Mouse (Mus musculus): ENCODE data around the gene Csf2. TPM values are rescaled to one million over a fixed set of nuclear protein-coding genes. Genes with fewer than 3 reads are reported as not detected.
A peak's percentile ranks its signal among the peaks of the same experiment; 100 is the strongest.

The Csf2 gene
- total RNA-seq, 1 experiment: not detected

GRCm38 (mm10) chr11:54256624-54257376 lies 7.3 kb upstream of the Csf2 start:
- Histone ChIP-seq H3K27ac (ENCODE audit: insufficient read depth, low read depth, low read length, poor library complexity, severe bottlenecking) (no peak overlapping the region), H3K4me1 (ENCODE audit: control insufficient read depth in 2 of 2, insufficient read depth in 2 of 2, low read length in 2 of 2, poor library complexity in 1 of 2) (peaks cover 0 to 5% of the 10 kb centered on the region in 2 experiments; a peak in 1 of 4 replicates), H3K36me3 (ENCODE audit: control insufficient read depth, insufficient read depth, low read length, poor library complexity, severe bottlenecking) (no peaks in the 10 kb centered on the region), H3K9me3 (ENCODE audit: control insufficient read depth, insufficient read depth, low read depth, low read length) (no peaks in the 10 kb centered on the region), H3K9ac (ENCODE audit: insufficient read depth, low read depth, low read length, poor library complexity, severe bottlenecking) (no peak overlapping the region), H3K4me3 (ENCODE audit: insufficient read depth in 1 of 2, low read depth in 1 of 2, low read length in 2 of 2, poor library complexity in 1 of 2, severe bottlenecking in 1 of 2) (no peak overlapping the region)
- in situ Hi-C loops (cut with MboI; ENCODE audit: low sequenced_read_pairs in 2 of 2, unreplicated experiment in 2 of 2): no loop called here
- DNase-seq (ENCODE audit: low read depth, low spot score): peak; percentile 51
- TF ChIP-seq CHD2 (IDR thresholded peaks at IDR 0.05; ENCODE audit: low read depth, low read length) (no peak), ZC3H11A (IDR thresholded peaks at IDR 0.05; ENCODE audit: borderline replicate concordance, low read depth, low read length) (peak; percentile 79)

GRCm38 (mm10) chr11:54254114-54254513 lies 4.6 kb upstream of the Csf2 start:
- Histone ChIP-seq H3K27ac (ENCODE audit: insufficient read depth, low read depth, low read length, poor library complexity, severe bottlenecking) (no peak overlapping the region), H3K36me3 (ENCODE audit: control insufficient read depth, insufficient read depth, low read length, poor library complexity, severe bottlenecking) (no peaks in the 10 kb centered on the region), H3K4me3 (ENCODE audit: insufficient read depth in 1 of 2, low read depth in 1 of 2, low read length in 2 of 2, poor library complexity in 1 of 2, severe bottlenecking in 1 of 2) (no peak overlapping the region), H3K4me1 (ENCODE audit: control insufficient read depth in 2 of 2, insufficient read depth in 2 of 2, low read length in 2 of 2, poor library complexity in 1 of 2) (peaks cover 0 to 5% of the 10 kb centered on the region in 2 experiments; a peak in 1 of 4 replicates), H3K9me3 (ENCODE audit: control insufficient read depth, insufficient read depth, low read depth, low read length) (no peaks in the 10 kb centered on the region), H3K9ac (ENCODE audit: insufficient read depth, low read depth, low read length, poor library complexity, severe bottlenecking) (no peak overlapping the region)
- DNase-seq (ENCODE audit: low read depth, low spot score): no peak
- in situ Hi-C loops (cut with MboI; ENCODE audit: low sequenced_read_pairs in 2 of 2, unreplicated experiment in 2 of 2): no loop called here
- no peak for TF ChIP-seq MAFK (IDR thresholded peaks at IDR 0.05; ENCODE audit: insufficient read depth, low read depth, low read length)

GRCm38 (mm10) chr11:54250575-54250974 lies 1.1 kb upstream of the Csf2 start:
- no peak overlapping the region for H3K27ac ChIP-seq (ENCODE audit: insufficient read depth, low read depth, low read length, poor library complexity, severe bottlenecking)
- no peaks in the 10 kb centered on the region for H3K36me3 ChIP-seq (ENCODE audit: control insufficient read depth, insufficient read depth, low read length, poor library complexity, severe bottlenecking)
- H3K9me3 ChIP-seq (ENCODE audit: control insufficient read depth, insufficient read depth, low read depth, low read length): no peaks in the 10 kb centered on the region
- in situ Hi-C loops (cut with MboI; ENCODE audit: low sequenced_read_pairs in 2 of 2, unreplicated experiment in 2 of 2): no loop called here
- H3K9ac ChIP-seq (ENCODE audit: insufficient read depth, low read depth, low read length, poor library complexity, severe bottlenecking): no peak overlapping the region
- no peaks in the 10 kb centered on the region for H3K4me1 ChIP-seq (ENCODE audit: control insufficient read depth in 2 of 2, insufficient read depth in 2 of 2, low read length in 2 of 2, poor library complexity in 1 of 2)
- no peak for TF ChIP-seq MAFK (IDR thresholded peaks at IDR 0.05; ENCODE audit: insufficient read depth, low read depth, low read length)
- TF ChIP-seq ZNF384 (IDR thresholded peaks at IDR 0.05; ENCODE audit: low read depth, low read length): no peak
- DNase-seq (ENCODE audit: low read depth, low spot score): no peak
- H3K4me3 ChIP-seq (ENCODE audit: insufficient read depth in 1 of 2, low read depth in 1 of 2, low read length in 2 of 2, poor library complexity in 1 of 2, severe bottlenecking in 1 of 2): no peak overlapping the region

GRCm38 (mm10) chr11:54249748-54250147 lies 281 bp upstream of the Csf2 start:
- Histone ChIP-seq H3K4me3 (ENCODE audit: insufficient read depth in 1 of 2, low read depth in 1 of 2, low read length in 2 of 2, poor library complexity in 1 of 2, severe bottlenecking in 1 of 2) (no peak overlapping the region), H3K27ac (ENCODE audit: insufficient read depth, low read depth, low read length, poor library complexity, severe bottlenecking) (no peak overlapping the region), H3K36me3 (ENCODE audit: control insufficient read depth, insufficient read depth, low read length, poor library complexity, severe bottlenecking) (no peaks in the 10 kb centered on the region), H3K4me1 (ENCODE audit: control insufficient read depth in 2 of 2, insufficient read depth in 2 of 2, low read length in 2 of 2, poor library complexity in 1 of 2) (no peaks in the 10 kb centered on the region), H3K9ac (ENCODE audit: insufficient read depth, low read depth, low read length, poor library complexity, severe bottlenecking) (no peak overlapping the region), H3K9me3 (ENCODE audit: control insufficient read depth, insufficient read depth, low read depth, low read length) (no peaks in the 10 kb centered on the region)
- no peak for TF ChIP-seq MAFK (IDR thresholded peaks at IDR 0.05; ENCODE audit: insufficient read depth, low read depth, low read length)
- no peak for TF ChIP-seq CHD2 (IDR thresholded peaks at IDR 0.05; ENCODE audit: low read depth, low read length)
- TF ChIP-seq ZNF384 (IDR thresholded peaks at IDR 0.05; ENCODE audit: low read depth, low read length): no peak
- TF ChIP-seq ZC3H11A (IDR thresholded peaks at IDR 0.05; ENCODE audit: borderline replicate concordance, low read depth, low read length): no peak
- TF ChIP-seq HCFC1 (IDR thresholded peaks at IDR 0.05; ENCODE audit: borderline replicate concordance, insufficient read depth, low read length): no peak
- no peak for DNase-seq (ENCODE audit: low read depth, low spot score)
- in situ Hi-C loops (cut with MboI; ENCODE audit: low sequenced_read_pairs in 2 of 2, unreplicated experiment in 2 of 2): no loop called here

- TF ChIP-seq ZC3H11A (IDR thresholded peaks at IDR 0.05; ENCODE audit: borderline replicate concordance, low read depth, low read length): no peak
- TF ChIP-seq MAFK (IDR thresholded peaks at IDR 0.05; ENCODE audit: insufficient read depth, low read depth, low read length): peak; percentile 86
- no peak for DNase-seq (ENCODE audit: low read depth, low spot score)
- no peak overlapping the region for H3K4me3 ChIP-seq (ENCODE audit: insufficient read depth in 1 of 2, low read depth in 1 of 2, low read length in 2 of 2, poor library complexity in 1 of 2, severe bottlenecking in 1 of 2)
- in situ Hi-C loops (cut with MboI; ENCODE audit: low sequenced_read_pairs in 2 of 2, unreplicated experiment in 2 of 2): no loop called here
- H3K4me1 ChIP-seq (ENCODE audit: control insufficient read depth in 2 of 2, insufficient read depth in 2 of 2, low read length in 2 of 2, poor library complexity in 1 of 2): no peaks in the 10 kb centered on the region
- H3K9ac ChIP-seq (ENCODE audit: insufficient read depth, low read depth, low read length, poor library complexity, severe bottlenecking): no peak overlapping the region
- no peaks in the 10 kb centered on the region for H3K36me3 ChIP-seq (ENCODE audit: control insufficient read depth, insufficient read depth, low read length, poor library complexity, severe bottlenecking)
- H3K9me3 ChIP-seq (ENCODE audit: control insufficient read depth, insufficient read depth, low read depth, low read length): no peaks in the 10 kb centered on the region
- H3K27ac ChIP-seq (ENCODE audit: insufficient read depth, low read depth, low read length, poor library complexity, severe bottlenecking): no peak overlapping the region
Measured at GRCm38 (mm10) chr11:54247251-54247950, 2.1 kb downstream of the Csf2 start.
